Mouse (Mus musculus) neural tube, embryonic 14.5 days (tissue): ENCODE measurements around the gene Gm20521. TPM values are rescaled to one million over a fixed set of nuclear protein-coding genes. Genes with fewer than 3 reads are reported as not detected.
A peak's percentile ranks its signal among the peaks of the same experiment; 100 is the strongest.

ENCODE experiments used
- ATAC-seq: fragments of 200-750 bp; cut with Nextera tagmentation; 2 replicates; pipeline ENCODE4 v1.8.0; 2017; ENCODE audit warnings: low read depth, mild to moderate bottlenecking, moderate TSS enrichment, moderate library complexity
- H3K27ac ChIP-seq: fragments of 300-500 bp; sonication (generic); 2 replicates; pipeline ENCODE4 v1.5.1; 2014; ENCODE audit warnings: low read depth, mild to moderate bottlenecking, control low read depth, low read length, moderate library complexity, mixed read lengths
- H3K27me3 ChIP-seq: fragments of 300-500 bp; sonication (generic); 2 replicates; pipeline ENCODE4 v1.6.1; 2014; ENCODE audit warnings: low read length; ENCODE audit not compliant: control insufficient read depth, insufficient read depth
- H3K36me3 ChIP-seq: fragments of 300-500 bp; sonication (generic); 2 replicates; pipeline ENCODE4 v1.6.1; 2014; ENCODE audit warnings: low read length, mixed read lengths; ENCODE audit not compliant: control insufficient read depth, insufficient read depth
- H3K4me1 ChIP-seq: fragments of 300-500 bp; sonication (generic); 2 replicates; pipeline ENCODE4 v1.6.1; 2014; ENCODE audit warnings: low read length; ENCODE audit not compliant: control insufficient read depth, insufficient read depth
- H3K4me2 ChIP-seq: fragments of 300-500 bp; sonication (generic); 2 replicates; pipeline ENCODE4 v1.6.1; 2014; ENCODE audit warnings: mild to moderate bottlenecking, low read depth, low read length, control low read depth
- H3K4me3 ChIP-seq: fragments of 300-500 bp; sonication (generic); 2 replicates; pipeline ENCODE4 v1.5.1; 2014; ENCODE audit warnings: low read depth, low read length, control low read depth, mixed read lengths
- H3K9ac ChIP-seq: fragments of 300-500 bp; sonication (generic); replicated peaks from 2 replicates; pipeline ENCODE4 v1.6.1; 2014; ENCODE audit warnings: low read depth, mild to moderate bottlenecking, control low read depth, low read length, mixed read lengths
- H3K9me3 ChIP-seq: fragments of 300-500 bp; sonication (generic); 2 replicates; pipeline ENCODE4 v1.6.1; 2016; ENCODE audit warnings: low read length; ENCODE audit not compliant: control insufficient read depth
- WGBS: fragments of 180-500 bp; shearing (Covaris S2); extraction: QIAGEN DNeasy Blood & Tissue Kit; methylation state at CpG from one replicate; pipeline ENCODE4 v1.1.7; 2014; 5-methylcytosine and 5-hydroxymethylcytosine counted together
- polyA plus RNA-seq: library from polyadenylated mRNA; unstranded; fragments of >200 nt; fragmentation: Nextera tagmentation; extraction: Ambion mirVana; gene quantifications from 2 replicates; pipeline ENCODE4 v1.2.1, GENCODE M21; 2014

The Gm20521 gene
- polyA plus RNA-seq, 1 experiment from 2014 or later: not detected

DNA sequence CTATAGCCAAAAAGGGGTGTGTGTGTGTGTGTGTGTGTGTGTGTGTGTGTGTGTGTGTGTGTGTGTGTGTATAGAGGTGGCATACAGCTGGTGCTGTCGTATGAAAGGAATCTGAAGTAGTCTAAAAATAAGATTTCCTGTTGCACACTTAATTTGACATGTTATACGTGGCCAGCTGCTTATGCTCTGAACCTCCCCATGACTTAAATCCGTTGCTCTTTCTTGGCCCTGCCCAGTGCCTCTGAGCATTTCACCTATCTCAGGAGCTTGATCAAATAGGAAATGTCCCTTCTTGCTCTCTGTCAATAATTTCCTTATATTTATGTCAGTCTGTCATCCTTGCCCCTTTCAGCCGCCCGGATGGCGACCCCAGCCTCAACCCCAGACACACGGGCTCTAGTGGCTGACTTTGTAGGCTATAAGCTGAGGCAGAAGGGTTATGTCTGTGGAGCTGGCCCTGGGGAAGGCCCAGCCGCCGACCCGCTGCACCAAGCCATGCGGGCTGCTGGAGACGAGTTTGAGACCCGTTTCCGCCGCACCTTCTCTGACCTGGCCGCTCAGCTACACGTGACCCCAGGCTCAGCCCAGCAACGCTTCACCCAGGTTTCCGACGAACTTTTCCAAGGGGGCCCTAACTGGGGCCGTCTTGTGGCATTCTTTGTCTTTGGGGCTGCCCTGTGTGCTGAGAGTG is 926 bp downstream of the Gm20521 start:
- WGBS: 27% methylated on average over 21 of the region's 21 CpGs
- no peaks in the 10 kb centered on the region for H3K27me3 ChIP-seq
- peak overlapping the region; percentile 90 for H3K27ac ChIP-seq
- peak overlapping the region; percentile 69 for H3K4me3 ChIP-seq
- peaks cover 12% of the 10 kb centered on the region for H3K4me1 ChIP-seq
- H3K36me3 ChIP-seq: no peaks in the 10 kb centered on the region; the same call in 1 of the 2 replicates
- peak; percentile 3; the same call in 1 of the 2 replicates for ATAC-seq
- no peaks in the 10 kb centered on the region for H3K9me3 ChIP-seq
- peak overlapping the region; percentile 85 for H3K9ac ChIP-seq
- peak overlapping the region; percentile 80 for H3K4me2 ChIP-seq

DNA sequence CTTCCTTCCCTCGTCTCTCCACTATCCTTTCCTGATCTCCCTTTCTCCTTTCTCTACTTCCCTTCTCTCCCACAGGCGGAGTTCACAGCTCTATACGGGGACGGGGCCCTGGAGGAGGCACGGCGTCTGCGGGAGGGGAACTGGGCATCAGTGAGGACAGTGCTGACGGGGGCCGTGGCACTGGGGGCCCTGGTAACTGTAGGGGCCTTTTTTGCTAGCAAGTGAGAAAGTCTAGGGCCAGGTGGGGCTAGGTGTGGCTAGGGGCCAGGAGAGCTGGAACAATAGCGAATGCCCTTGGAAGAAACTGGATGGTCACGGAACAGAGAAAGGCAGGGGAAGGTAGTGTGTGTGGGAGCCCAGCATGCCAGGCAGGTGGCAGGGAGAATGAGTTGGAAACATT is 2.1 kb downstream of the Gm20521 start:
- no peak overlapping the region for H3K9ac ChIP-seq
- no peak overlapping the region for H3K27ac ChIP-seq
- ATAC-seq: no peak
- no peak overlapping the region; the same call in 1 of the 2 replicates for H3K4me2 ChIP-seq
- no peak overlapping the region for H3K4me3 ChIP-seq
- no peaks in the 10 kb centered on the region for H3K9me3 ChIP-seq
- H3K36me3 ChIP-seq: no peaks in the 10 kb centered on the region; the same call in 1 of the 2 replicates
- H3K27me3 ChIP-seq: no peaks in the 10 kb centered on the region
- WGBS: 91% methylated on average over 11 of the region's 11 CpGs
- H3K4me1 ChIP-seq: peaks cover 12% of the 10 kb centered on the region

GRCm38 (mm10) chr14:54892200-54892599 is 9.0 kb downstream of the Gm20521 start, which contains the start of gene Pabpn1:
TSS of gene Pabpn1 (plus strand) at chr14:54892500.
- H3K9me3 ChIP-seq: no peaks in the 10 kb centered on the region
- H3K4me3 ChIP-seq: peak within 1 kb of the TSS; percentile 97
- H3K36me3 ChIP-seq: peaks cover 17% of the 10 kb centered on the region
- H3K4me1 ChIP-seq: 0 out of 2 replicates have a peak, but pooled peaks cover 9% of the 10 kb centered on the region
- no peak within 1 kb of the TSS; the same call in 1 of the 2 replicates for H3K9ac ChIP-seq
- no peaks in the 10 kb centered on the region for H3K27me3 ChIP-seq
- ATAC-seq: no peak
- peak within 1 kb of the TSS; percentile 43 for H3K4me2 ChIP-seq
- WGBS: 96% methylated on average over 3 of the region's 3 CpGs
- H3K27ac ChIP-seq: peak within 1 kb of the TSS; percentile 82

GRCm38 (mm10) chr14:54893651-54894181 is 10.5 kb downstream of the Gm20521 start:
- H3K9ac ChIP-seq: peak overlapping the region; percentile 99
- H3K27ac ChIP-seq: peak overlapping the region; percentile 98
- ATAC-seq: peak; percentile 98
- H3K27me3 ChIP-seq: no peaks in the 10 kb centered on the region
- under 1% methylated on average over 38 of the region's 38 CpGs for WGBS
- no peaks in the 10 kb centered on the region for H3K9me3 ChIP-seq
- peak overlapping the region; percentile 97 for H3K4me3 ChIP-seq
- peak overlapping the region; percentile 43 for H3K4me2 ChIP-seq
- peaks cover 31% of the 10 kb centered on the region for H3K36me3 ChIP-seq
- 0 out of 2 replicates have a peak, but pooled peaks cover 9% of the 10 kb centered on the region for H3K4me1 ChIP-seq

DNA sequence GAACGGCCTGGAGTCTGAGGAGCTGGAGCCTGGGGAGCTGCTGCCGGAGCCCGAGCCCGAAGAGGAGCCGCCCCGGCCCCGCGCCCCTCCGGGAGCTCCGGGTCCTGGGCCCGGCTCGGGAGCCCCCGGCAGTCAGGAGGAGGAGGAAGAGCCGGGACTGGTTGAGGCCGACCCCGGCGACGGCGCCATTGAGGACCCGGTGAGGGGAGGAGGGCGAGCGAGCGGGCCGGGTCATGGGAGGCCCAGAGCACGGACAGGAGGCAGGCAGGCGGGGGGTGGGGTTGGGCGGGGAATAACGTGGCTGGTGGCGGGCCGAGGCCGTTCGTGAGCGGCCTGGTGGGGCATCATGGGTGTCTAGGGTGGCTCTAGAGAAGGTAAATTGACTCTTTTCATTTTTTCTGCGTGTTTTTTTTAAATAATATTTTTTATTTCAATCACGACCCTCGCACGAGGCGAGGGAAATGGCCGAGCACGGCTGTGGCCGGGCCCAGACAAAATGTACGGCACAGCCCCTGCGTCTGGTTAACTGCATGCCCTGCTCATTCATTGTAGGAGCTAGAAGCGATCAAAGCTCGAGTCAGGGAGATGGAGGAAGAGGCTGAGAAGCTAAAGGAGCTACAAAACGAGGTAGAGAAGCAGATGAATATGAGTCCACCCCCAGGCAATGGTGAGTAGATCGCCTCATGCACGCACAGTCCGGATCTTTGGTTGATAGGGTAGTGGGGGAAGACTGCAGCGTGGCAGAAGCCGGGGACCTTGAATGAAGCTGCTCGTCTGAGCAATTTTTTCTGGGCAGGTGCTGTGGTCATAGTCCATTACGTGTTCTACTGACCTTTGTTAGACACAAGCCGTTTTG is 11.3 kb downstream of the Gm20521 start:
- Histone ChIP-seq H3K9me3 (no peaks in the 10 kb centered on the region), H3K4me3 (peak overlapping the region; percentile 97), H3K9ac (peak overlapping the region; percentile 99), H3K27me3 (no peaks in the 10 kb centered on the region), H3K36me3 (peaks cover 31% of the 10 kb centered on the region), H3K4me1 (0 out of 2 replicates have a peak, but pooled peaks cover 9% of the 10 kb centered on the region), H3K27ac (peak overlapping the region; percentile 98), H3K4me2 (peak overlapping the region; percentile 85)
- under 1% methylated on average over 51 of the region's 54 CpGs for whole genome bisulfite sequencing
- ATAC-seq: peak; percentile 52

GRCm38 (mm10) chr14:54897445-54897844 is 14.2 kb downstream of the Gm20521 start:
- WGBS: 71% methylated on average over 2 of the region's 2 CpGs

GRCm38 (mm10) chr14:54900383-54900782 is 17.1 kb downstream of the Gm20521 start:
- WGBS: 0% methylated on average over 3 of the region's 3 CpGs
- Histone ChIP-seq H3K27ac (no peak overlapping the region), H3K4me3 (no peak overlapping the region), H3K9ac (no peak overlapping the region), H3K4me2 (no peak overlapping the region), H3K4me1 (0 out of 2 replicates have a peak, but pooled peaks cover 6% of the 10 kb centered on the region), H3K9me3 (no peaks in the 10 kb centered on the region), H3K36me3 (peaks cover 38% of the 10 kb centered on the region), H3K27me3 (no peaks in the 10 kb centered on the region)
- peak; percentile 75 for ATAC-seq

More at GRCm38 (mm10) chr14:54897445-54897844, 14.2 kb downstream of the Gm20521 start:
- H3K27ac ChIP-seq: no peak overlapping the region
- H3K36me3 ChIP-seq: peaks cover 31% of the 10 kb centered on the region
- H3K9me3 ChIP-seq: no peaks in the 10 kb centered on the region
- 0 out of 2 replicates have a peak, but pooled peaks cover 9% of the 10 kb centered on the region for H3K4me1 ChIP-seq
- H3K27me3 ChIP-seq: no peaks in the 10 kb centered on the region
- ATAC-seq: no peak
- no peak overlapping the region for H3K4me3 ChIP-seq
- no peak overlapping the region for H3K4me2 ChIP-seq
- no peak overlapping the region; the same call in 1 of the 2 replicates for H3K9ac ChIP-seq

- Histone ChIP-seq H3K27ac (no peak overlapping the region), H3K9ac (no peak overlapping the region), H3K4me1 (no peaks in the 10 kb centered on the region), H3K4me2 (no peak overlapping the region), H3K9me3 (no peaks in the 10 kb centered on the region), H3K4me3 (no peak overlapping the region), H3K36me3 (peaks cover 36% of the 10 kb centered on the region), H3K27me3 (no peaks in the 10 kb centered on the region)
- no peak for ATAC-seq
- WGBS: 93% methylated on average over 4 of the region's 4 CpGs
Measured at GRCm38 (mm10) chr14:54903641-54904040, 20.4 kb downstream of the Gm20521 start.
